Mouse (Mus musculus): Measurements from ENCODE around the gene Slco4c1.
A peak's percentile ranks its signal among the peaks of the same experiment; 100 is the strongest.

The Slco4c1 gene

DNA sequence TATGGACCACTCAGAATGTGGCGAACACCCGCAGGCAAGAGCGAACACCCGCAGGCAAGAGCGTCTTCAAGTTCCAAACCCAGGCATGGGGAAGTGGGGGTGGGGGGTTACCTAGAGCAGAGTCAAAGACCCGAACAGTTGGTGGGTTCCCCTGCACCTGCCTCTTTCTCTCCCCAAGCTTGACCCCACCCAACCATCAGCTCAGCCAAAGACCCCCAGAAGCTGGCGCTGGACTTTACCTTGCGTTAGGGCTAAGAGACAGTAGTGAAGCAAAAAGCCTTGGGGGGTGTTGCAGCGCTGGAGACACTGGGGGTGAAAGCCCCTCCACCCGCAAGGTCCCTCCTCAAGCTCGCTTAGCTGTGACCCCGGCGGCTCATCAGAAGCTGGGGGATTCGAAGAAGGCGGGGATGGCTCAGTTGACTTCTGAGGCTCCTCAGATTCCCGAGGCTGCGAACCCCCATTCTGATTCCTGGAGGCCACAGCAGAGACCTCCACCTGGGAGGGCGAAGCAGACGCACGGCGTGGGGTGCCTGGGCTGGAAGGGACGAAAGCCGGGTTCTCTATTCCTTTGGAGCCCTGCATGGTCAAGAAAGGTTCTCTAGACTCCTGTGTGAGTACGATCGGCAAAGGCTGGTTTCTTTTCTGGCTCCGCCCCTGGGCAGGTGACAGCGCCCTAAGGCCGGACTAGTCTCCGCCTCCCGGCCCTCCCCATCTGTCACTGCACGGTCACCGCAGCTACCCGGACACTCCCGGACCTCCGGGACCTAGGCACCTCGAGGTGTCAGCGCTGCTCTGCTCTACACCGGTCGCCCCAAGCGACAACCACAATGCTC, at the start of gene Slco4c1:
Gene Slco4c1, minus strand, starts transcription at position 644 of the 833 bp plus-strand sequence.
- DNase-seq: peak in 1 of 2 experiments; percentile 3

DNA sequence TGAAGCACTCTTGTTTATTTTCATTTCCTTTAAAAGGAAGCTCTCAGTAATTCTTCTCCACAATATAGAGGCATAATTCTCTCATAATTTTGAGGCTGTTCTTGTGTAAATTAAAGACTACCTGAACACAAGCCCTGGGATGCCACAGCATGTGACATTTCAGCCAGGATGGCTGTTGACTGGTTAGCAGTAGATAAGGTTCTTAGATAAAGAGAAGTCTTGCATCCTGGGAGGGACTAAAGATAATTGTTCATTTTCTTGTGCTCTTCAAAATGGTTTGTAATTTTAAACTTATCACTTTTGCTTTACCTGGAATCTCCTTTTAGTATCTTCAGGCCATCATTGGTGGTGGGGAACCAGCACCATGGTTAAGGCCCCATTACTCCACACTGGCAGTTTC, 45.4 kb upstream of the Slco4c1 start:
- DNase-seq: no peak

DNA sequence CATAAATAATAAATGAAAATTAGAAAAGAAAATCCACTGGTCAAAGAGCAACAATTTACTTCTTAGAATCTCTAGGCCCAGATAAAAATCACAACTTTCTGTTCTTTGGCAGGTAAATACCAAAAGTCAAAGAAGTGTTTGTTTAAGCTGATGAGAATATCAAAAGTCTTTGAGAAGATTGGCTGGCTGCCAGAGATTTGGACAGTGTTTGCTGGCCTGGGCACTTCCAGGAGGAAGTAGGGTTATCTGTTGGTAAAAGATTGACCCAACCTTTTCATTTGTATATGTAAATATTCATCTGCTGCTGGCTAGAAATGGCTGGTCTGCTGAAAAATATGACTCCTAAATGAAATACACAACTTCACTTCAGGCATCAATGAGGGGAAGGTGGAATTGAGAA, 11.8 kb upstream of the Slco4c1 start:
- DNase-seq: no peak

DNA sequence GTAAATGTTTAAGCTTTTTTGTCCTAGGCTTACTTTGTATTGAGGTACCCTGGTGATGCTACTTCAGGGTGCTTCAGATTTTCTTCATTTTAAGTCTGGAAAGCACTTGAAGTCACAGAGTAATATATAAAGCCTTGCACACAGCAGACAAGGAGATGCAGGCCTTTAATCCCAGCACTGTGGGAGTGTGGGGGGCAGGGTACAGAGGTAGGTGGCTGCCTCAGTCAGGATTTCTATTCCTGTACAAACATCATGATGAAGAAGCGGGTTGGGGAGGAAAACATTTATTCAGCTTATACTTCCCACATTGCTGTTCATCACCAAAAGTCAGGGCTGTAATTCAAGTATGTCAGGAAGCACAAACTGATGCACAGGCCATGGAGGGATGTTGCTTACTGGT, 6.6 kb upstream of the Slco4c1 start:
- DNase-seq: no peak

DNA sequence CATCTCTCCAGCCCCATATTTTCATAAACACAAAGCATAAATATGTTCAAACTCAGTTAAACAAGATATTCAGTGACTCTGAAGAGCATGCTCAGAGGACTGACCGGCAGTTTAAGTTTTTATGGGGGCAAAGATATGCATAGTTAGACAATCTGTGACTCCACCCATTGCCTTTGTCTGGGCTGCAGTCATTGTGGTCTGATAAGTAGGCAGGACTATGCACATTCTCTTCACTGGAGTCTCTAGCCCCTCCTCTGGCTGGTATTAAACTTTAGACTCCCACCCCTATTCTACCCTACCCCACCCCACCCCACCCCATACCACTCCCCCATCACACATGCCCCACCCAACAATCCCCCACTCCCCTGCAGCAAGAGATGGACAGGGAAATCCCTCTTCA, 4.1 kb upstream of the Slco4c1 start:
- no peak for DNase-seq

DNA sequence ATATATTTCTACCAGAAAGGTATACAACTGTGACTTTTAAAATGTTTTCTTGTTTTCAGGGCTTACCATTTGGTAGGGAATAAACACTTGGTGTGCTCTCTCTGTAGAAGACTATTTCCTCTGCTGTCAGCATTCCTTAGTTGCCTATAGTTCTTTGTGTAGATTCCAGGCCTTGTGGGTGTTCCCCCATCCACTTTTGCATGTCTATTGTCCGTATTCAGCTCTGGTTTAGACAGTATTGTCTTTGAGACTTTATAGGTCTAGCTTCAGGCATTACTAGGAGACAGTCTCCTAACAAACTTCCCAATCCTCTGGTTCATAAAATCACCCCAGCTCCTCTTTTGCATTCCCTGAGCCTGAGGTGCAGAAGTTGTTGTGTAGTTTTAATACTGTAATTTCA, 2.7 kb upstream of the Slco4c1 start:
- DNase-seq: no peak

DNA sequence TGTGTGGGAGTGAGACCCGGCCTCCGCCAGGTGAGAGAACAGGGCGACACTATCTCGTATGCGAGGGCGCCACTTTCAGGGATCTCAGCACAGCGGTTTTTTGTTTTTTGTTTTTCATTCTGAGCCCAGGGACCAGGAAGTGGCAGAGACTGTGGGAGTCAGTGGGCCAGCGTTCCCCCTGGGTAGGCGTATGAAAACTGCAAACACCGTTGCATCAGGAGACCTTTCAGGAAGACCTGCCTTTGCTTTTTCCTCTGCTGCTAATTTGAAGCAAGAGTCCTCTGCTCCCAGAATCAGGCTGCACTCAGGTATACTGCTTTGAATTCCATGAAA, 356 bp upstream of the Slco4c1 start:
- no peak for DNase-seq

DNA sequence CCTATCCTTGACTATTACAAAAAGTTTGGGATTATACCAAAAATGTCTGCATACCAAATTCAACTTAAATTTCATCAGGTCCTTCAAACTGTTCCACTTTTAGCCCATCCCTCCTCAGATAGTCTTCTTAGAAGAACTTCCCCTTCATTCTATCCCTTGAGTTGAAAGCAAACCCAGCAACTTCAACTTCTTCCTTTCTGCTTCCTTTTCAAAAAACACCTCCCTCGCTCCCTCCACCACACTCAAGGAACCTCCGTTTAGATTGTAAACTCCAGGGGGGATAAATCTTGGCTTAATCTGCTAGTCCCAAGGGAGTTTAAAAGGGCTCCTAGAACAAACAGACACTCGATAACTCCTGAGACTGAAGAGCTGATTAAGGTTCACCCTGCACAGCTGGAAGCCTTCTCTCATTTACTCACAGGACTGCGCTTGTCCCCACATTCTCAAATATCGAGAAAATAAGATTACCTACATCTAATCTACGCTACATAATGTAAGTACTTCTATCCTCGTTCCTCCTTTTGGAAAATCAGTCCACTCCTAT, 1.1 kb downstream of the Slco4c1 start:
- DNase-seq: no peak

DNA sequence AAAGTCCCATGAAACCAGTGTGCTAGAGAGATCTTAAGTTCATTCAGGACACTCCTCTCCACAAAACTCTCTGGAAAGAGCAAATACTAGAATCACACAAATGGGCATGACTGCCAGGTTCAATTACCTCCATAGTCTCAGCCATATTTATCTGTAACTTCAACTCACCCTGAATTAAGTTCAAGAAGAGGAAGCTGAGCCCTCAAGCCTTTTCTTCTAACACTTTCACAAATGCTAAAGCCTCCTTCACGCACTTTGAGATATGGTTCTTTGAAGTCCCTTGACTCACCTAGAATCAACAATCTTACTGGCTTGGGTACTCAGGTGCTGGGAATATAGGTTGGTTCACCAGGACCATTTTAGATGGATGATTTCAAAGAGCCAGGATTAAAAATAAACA, 3.2 kb downstream of the Slco4c1 start:
- DNase-seq: no peak

DNA sequence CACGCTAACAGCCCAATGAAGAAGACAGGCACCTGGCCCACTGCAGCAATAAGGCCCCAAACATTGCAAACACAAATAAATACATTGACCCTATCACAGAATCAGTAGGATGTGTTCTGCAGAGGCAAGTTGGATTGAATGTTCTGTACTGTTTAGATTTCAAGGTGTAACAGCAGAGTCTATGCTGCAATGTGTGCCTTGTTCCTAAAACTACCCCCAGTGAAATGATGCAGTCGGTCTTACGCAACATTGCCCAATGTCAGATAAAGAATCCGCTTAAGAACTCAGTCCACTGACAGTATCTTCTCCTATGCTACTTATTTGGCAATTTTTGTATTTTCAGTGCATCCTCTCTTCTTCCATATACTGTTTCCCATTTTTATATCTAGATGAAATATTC, 6.0 kb downstream of the Slco4c1 start:
- no peak for DNase-seq

DNA sequence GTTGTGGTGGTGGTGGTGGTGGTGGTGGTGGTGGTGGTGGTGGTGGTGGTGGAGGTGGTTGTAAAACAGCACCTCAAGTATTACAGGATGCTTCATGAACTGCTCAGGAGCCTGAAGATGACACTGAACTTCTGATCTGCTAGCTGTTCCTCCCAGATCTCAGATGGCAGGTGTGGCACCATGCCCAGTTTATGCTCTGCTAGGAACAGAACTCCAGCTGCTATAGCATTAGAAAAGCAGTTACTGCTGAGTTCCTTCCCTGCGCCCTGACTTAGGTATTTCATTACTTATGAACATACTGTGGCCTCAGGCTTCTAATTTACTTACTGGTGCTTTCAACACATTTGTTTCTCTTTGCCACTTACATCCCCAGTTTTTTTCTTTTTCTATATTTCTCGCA, 7.9 kb downstream of the Slco4c1 start:
- no peak for DNase-seq

DNA sequence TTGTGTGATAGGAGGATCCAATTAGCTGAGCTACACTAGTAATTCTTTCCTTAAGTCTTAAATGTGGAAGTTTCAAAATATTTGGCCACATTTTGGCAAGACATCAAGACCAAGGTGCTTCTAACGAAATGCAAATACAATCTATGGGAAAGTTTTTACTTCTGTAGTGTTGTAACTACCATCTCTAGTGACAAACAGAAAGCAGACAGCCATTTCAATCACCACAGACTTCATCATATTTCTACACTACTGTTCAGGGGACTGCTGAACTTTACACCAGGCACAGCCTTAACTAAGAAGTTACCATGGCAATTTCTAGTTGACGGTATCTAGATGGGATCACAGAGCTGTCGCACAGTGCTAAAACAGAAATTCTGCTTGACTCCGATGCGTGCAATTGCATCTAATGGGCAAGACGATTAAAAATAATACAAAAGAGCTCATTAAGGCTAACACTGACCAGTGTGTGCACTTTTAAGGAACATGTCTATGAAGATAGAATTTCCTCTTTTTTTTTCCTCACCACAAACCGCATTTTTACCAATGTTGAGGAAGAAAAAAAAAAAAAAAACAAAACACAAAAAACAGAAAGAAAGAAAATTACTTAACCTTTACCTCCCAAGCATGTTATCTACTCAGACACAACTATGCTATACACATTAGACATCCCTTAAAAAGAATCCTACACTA, 11.8 kb downstream of the Slco4c1 start:
- no peak for DNase-seq

DNA sequence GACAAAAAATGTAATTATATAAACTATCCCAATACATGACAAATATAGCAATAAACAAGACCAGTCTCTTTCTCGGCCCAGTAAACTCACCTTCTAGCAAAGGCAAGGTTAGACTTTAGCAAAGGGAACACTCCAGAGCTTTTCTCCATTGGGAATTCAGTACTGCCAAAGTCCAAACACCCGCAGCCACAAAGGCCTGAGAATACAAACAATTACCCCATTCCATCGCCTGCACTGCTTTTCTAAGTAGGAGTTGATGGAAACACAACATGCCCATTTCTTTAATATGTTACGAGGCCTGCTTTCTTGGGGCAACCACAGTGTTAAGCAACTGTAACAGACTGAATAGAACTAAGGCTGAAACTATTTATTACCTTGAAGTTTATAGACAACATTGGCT, 18.4 kb downstream of the Slco4c1 start:
- no peak for DNase-seq

DNA sequence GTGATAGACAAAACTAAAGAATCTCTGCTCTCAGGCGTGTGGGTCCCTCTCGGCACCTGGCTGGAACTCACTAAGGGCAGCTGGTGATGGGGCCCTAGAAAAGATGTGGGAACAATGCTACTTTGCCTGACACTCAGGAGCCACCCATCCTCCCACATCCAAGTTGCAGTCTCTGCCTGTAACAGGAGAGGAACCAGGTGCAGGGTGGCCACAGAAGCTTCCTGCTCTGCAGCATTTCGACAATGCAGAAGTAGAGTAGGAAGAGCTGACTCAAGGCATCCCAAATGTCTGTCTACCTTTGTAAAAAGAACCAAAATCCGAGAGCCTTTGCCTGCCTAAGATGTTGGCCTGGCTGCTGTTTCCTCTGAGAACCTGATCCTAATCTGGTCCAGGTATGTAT, 22.9 kb downstream of the Slco4c1 start:
- DNase-seq: no peak

DNA sequence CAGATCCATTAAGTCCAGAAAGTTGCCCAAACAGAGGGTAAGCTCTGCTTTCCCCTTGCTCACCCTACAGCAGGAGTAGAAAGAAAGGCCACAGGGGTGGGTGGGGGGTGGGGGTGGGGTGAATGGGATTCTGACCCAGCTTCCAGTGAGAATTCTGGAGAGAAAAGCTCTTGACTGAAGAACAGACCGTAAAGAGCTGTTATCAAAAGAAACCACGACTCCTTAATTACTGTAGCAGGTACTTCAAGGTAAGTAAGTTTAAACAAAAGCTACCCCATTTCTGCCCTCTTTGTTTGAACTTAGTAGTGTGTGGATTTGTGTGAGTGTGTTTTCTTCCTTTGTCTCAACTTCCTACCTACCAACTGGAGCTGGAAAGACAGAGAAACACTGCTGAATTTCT, 23.4 kb downstream of the Slco4c1 start:
- DNase-seq: no peak

DNA sequence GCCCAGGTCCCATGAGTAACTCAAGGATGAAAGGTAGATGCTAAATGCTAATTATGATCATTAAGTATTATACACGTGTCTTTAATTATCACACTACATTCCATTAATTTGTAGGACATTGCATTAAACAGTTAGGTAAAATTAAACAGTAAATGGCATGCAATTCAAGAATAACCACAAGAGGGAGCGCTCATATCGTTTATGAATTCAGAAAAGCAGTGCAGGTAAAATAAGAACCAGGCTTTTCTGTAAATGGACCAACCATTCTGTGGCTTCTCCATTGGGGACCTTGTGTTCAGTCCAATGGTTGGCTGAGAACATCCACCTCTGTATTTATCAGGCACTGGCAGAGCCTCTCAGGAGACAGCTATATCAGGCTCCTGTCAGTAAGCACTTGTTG, 25.2 kb downstream of the Slco4c1 start:
- DNase-seq: no peak

DNA sequence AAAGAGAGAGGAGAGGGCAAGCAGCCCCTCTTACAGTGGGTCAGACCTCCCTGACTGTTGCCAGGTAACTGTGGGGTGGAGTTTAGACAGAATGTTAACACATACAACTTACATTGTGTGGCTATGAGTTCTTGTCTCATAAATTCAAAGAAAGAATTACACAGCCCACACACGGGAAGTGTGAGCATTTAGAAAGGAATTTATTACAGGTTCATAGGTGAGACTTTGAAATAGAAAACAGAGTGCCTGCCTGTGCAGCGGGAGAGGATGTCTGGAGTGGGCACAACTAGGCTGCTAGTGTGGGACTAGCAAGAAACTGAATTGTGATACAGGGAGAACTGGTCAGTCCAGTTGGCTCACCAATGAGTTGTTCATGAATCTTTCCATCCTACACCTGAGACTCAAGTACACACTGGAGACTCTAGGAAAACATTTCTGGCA, 66.7 kb downstream of the Slco4c1 start:
- DNase-seq: no peak

DNA sequence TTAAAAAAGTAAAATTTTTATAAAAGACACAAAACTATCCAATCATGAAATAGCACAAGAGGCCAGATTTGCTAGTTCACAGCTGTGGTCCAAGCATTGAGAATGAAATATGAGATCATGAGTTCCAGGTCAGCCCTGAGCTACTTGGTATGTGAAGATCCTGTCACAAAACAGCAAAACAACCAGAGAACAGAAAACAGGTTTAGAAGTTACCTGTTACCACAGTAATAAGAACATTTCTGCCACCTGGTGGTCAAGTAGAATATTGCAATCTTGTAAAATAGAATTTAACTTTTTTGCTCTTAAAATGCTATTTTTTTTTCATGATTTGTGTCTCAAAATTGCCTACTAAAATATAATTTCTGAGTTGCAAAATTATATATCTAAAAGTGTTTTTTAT, 70.4 kb downstream of the Slco4c1 start:
- DNase-seq: no peak

DNA sequence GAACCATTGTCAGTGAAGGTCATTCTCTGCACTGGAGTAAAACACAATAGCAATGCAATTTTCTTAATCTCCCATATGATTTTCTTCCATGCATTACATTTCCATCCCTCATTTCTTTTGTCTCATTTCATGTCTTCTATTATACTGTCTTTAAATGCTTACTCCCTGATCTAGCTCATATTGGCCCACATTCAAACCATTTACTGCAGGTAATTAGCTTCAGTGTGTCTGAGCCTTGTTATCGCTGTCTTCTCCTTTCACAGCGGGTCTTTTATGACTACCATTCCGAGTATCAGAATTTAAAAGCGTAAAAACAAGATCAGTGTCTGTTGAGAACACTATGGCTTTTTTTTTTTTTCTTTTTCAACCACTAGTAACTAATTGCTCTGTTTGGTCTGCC, 77.3 kb downstream of the Slco4c1 start:
- DNase-seq: no peak

DNA sequence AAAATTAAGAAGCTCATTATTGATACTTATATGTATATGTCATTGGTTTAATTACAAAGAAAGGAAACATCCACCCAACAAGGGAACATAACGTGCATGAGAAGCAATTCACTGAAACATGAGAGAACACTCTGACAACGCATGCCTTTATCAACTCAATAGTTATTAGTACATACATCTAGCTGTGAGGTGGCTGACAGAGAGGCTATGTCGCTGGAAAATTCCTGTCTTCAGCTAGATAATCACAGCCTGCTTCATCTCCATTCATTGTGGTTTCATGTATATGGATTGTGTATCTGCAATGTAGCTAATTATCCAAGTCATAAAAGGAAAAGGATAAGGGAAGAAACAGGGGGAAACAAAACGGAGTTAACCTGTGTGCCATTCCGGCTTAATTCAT, 77.7 kb downstream of the Slco4c1 start:
- no peak for DNase-seq

DNA sequence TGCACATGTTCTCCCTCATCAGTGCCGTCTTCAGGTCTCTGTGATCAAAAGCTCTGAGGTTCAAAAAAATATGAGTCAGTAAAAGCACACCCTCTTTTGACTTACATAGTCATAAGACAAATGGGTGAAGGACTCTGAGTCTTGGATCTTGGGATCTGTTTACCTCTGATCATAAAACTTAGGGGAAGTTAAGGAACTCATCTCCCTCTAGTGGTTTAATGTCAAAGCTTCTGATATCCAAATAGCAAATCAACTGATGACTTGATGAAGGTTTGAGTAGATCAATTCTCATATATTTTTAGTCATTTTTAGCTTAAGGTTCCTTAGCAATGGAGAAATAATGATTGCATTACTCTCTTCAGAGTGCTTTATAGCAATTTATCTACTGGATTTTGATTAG, 82.7 kb downstream of the Slco4c1 start:
- DNase-seq: no peak

DNA sequence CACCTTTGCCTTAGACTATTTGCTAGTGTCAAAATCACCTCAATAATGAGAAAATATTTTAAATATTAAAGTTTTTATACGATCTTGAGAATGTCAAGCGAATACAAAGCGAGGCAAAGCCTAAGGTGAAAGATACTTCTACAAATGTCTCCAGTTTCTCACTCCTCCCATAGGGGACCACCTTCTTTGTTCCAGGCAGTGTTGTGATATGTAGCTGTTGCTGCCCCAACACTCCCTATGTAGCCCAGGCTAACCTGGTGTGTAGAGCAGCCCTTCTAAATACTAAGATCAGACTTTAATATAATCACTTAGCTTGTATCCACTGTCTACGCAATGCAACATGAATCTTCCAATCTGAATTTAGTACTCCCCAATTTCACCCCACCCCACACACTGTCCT, 97.8 kb downstream of the Slco4c1 start:
- no peak for DNase-seq

DNA sequence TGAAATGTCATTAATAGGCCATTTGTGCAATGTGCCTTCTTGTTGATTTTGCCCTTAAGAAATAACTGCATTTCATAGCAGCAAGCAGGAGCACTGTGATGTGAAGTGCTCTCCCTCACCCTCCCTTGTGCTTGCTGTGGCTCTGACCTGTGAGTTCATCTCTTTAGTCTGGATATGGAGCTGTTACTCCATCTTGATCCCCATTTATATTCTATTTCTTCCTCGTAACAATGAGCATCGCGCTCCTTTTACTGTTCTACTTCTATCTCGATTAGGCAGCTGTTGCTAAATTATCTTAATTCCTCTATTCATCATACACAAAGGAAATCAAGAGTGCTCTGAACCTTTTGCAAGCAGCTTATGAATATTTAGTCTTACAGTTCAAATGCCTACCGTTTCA, 98.3 kb downstream of the Slco4c1 start:
- DNase-seq: no peak

DNA sequence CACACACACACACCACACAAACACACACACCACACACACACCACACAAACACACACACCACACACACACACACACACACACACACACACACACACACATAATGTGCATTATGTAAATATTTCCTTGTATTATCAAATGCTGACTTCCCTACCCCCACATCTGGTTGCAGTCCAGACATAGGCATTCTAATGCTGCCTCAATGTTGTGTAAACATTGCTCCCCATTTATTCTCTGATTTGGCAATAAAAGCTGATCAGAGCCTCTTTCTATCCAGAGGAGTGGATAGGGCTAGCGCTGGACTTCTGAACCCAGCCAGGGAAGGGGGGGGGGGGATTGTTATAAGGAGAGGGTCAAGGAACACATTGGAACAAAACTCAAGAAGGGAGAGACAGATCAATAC, 101.7 kb downstream of the Slco4c1 start:
- no peak for DNase-seq

Data from thymus, adult 18-20 months (tissue).